Comparison of ENCODE assay signal across 21 mouse cellular contexts in the genomic region with DNA sequence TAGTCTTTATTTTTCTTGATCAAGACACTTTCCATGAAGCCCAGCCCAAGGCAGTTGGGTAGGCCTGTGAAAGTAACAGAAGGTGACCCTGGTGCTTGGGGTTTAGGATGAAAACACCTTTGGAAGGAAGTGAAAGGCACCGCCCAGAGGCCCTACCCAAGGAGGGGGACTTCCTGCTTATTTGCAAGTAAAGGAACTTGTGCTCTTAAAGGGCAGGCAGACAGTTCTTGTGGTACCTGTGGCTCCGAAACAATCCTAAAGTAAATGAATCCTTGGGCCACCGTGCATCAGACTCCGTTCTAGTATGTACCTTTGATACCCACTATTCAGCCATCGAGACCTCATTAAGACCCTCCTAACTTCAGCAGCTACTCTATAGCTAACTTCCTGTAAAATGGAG. TPM values are rescaled to one million over a fixed set of nuclear protein-coding genes. Genes with fewer than 3 reads are reported as not detected.
DNase-seq lines count a peak whose midpoint lies in the region; ATAC-seq and TF ChIP-seq lines count a peak whose summit lies in the region.
"Had no signal": no experiment of that assay in that cellular context is flagged by ENCODE, and none has a peak within 500 bp of the region (broad histone marks: within the 10 kb centered on the region; RNA-seq: fewer than 3 reads in every experiment).

No protein-coding gene starts in this region.

- WGBS in liver, embryonic 16.5 days (ENCODE audit: insufficient replicate concordance), result 70% methylated on average over 5 of the region's 5 CpGs
- 84% methylated on average over 5 of the region's 5 CpGs for WGBS in liver, embryonic 11.5 days
- 87% methylated on average over 5 of the region's 5 CpGs for WGBS in stomach, postnatal 0 days
- WGBS in hindbrain, embryonic 16.5 days, result 91% methylated on average over 5 of the region's 5 CpGs
- 95% methylated on average over 5 of the region's 5 CpGs for WGBS in midbrain, embryonic 13.5 days

- ATAC-seq in liver, embryonic 16.5 days (ENCODE audit: low read depth), result no peak
- no peak for ATAC-seq in liver, embryonic 11.5 days (replicated peaks; ENCODE audit: low FRiP score)
- ATAC-seq in stomach, postnatal 0 days (ENCODE audit: low FRiP score, low TSS enrichment), result no peak
- no peak for ATAC-seq in hindbrain, embryonic 16.5 days
- ATAC-seq in midbrain, embryonic 13.5 days, result no peak
- ATAC-seq: forebrain, postnatal 0 days; Patski had no signal

- H3K4me3 ChIP-seq in liver, embryonic 16.5 days (ENCODE audit: low read depth, low read length), result no peak overlapping the region
- no peak overlapping the region for H3K4me3 ChIP-seq in liver, embryonic 11.5 days (ENCODE audit: low read depth, low read length)
- peak overlapping the region; percentile 55 to 73 (median 55) for H3K4me3 ChIP-seq in CH12.LX (replicated peaks in 1 of 3; ENCODE audit: low read depth in 2 of 3, low read length in 2 of 3, poor library complexity in 1 of 3)
- no peak overlapping the region for H3K4me3 ChIP-seq in stomach, postnatal 0 days (ENCODE audit: low read depth, low read length)
- no peak overlapping the region for H3K4me3 ChIP-seq in hindbrain, embryonic 16.5 days (ENCODE audit: low read length)
- no peak overlapping the region for H3K4me3 ChIP-seq in midbrain, embryonic 13.5 days (replicated peaks)
- H3K4me3 ChIP-seq: heart, embryonic 13.5 days; hindbrain, embryonic 15.5 days; limb, embryonic 10.5 days; neural tube, embryonic 15.5 days had no signal

- in situ Hi-C loops in CH12.LX (cut with MboI; ENCODE audit: low pct_ligation_motif_present, low pct_unique_long_range_greater_than_20kb, low sequenced_read_pairs), result loop anchor here (25.0 kb wide), 2 partner anchors 414 to 1039 kb away; no protein-coding TSS in a partner anchor

- H3K79me2 ChIP-seq in CH12.LX (replicated peaks; ENCODE audit: control insufficient read depth, extremely low read depth, insufficient read depth, poor library complexity, severe bottlenecking), result no peaks in the 10 kb centered on the region

- no peaks in the 10 kb centered on the region for H3K27me3 ChIP-seq in liver, embryonic 16.5 days (ENCODE audit: control insufficient read depth, insufficient read depth, low read depth, low read length)
- no peaks in the 10 kb centered on the region for H3K27me3 ChIP-seq in liver, embryonic 11.5 days (replicated peaks; ENCODE audit: control insufficient read depth, insufficient read depth, low read length)
- H3K27me3 ChIP-seq in CH12.LX (replicated peaks), result no peaks in the 10 kb centered on the region
- H3K27me3 ChIP-seq in stomach, postnatal 0 days (ENCODE audit: control insufficient read depth, insufficient read depth, low read length), result no peaks in the 10 kb centered on the region
- no peaks in the 10 kb centered on the region for H3K27me3 ChIP-seq in hindbrain, embryonic 16.5 days (replicated peaks; ENCODE audit: control insufficient read depth, insufficient read depth, low read length)
- peaks cover 13% of the 10 kb centered on the region; the same call in 1 of the 2 replicates for H3K27me3 ChIP-seq in midbrain, embryonic 13.5 days
- H3K27me3 ChIP-seq: heart, embryonic 13.5 days; hindbrain, embryonic 15.5 days; neural tube, embryonic 15.5 days; Patski had no signal

- peak overlapping the region; percentile 30; the same call in 1 of the 2 replicates for H3K27ac ChIP-seq in liver, embryonic 16.5 days (ENCODE audit: low read length)
- no peak overlapping the region for H3K27ac ChIP-seq in liver, embryonic 11.5 days (ENCODE audit: low read depth, low read length)
- H3K27ac ChIP-seq in CH12.LX (ENCODE audit: insufficient read depth, low read depth), result peak overlapping the region; percentile 99
- H3K27ac ChIP-seq in stomach, postnatal 0 days (replicated peaks), result no peak overlapping the region
- H3K27ac ChIP-seq in hindbrain, embryonic 16.5 days (ENCODE audit: low read depth, low read length), result no peak overlapping the region
- no peak overlapping the region for H3K27ac ChIP-seq in midbrain, embryonic 13.5 days
- H3K27ac ChIP-seq: heart, embryonic 13.5 days; hindbrain, embryonic 15.5 days; limb, embryonic 10.5 days; neural tube, embryonic 15.5 days had no signal

- TF ChIP-seq EP300 in CH12.LX (IDR thresholded peaks at IDR 0.05; ENCODE audit: low read length), result peak; percentile 84
- TF ChIP-seq EP300 in stomach, postnatal 0 days (optimal IDR thresholded peaks at IDR 0.05), result no peak

- dilution Hi-C loops in CH12.LX (cut with MboI; ENCODE audit: extremely low pct_ligation_motif_present, extremely low pct_unique_long_range_greater_than_20kb, low sequenced_read_pairs), result no loop called here

- no peak for DNase-seq in liver, embryonic 11.5 days (ENCODE audit: low spot score)
- DNase-seq in CH12.LX (ENCODE audit: extremely low read depth), result peak; percentile 64
- peak; percentile 75 for DNase-seq in induced T-regulatory cell, adult 2 months (ENCODE audit: low read depth)
- peak; percentile 18 for DNase-seq in stomach, postnatal 0 days (ENCODE audit: low spot score)
- DNase-seq in left cerebral cortex, adult 9 months (ENCODE audit: low spot score in 2 of 2), result no peak
- DNase-seq: cerebellum, adult 18-20 months; forebrain, postnatal 0 days; gastrocnemius, postnatal 25 days; kidney, postnatal 14 days; lung, embryonic 14.5 days; midbrain, embryonic 14.5 days; right cerebral cortex, adult 18-20 months had no signal

- no peak for TF ChIP-seq CTCF in CH12.LX (conservative IDR thresholded peaks at IDR 0.05 in 1 of 2, IDR thresholded peaks at IDR 0.05 in 1 of 2; ENCODE audit: low read depth in 2 of 2, low read length in 2 of 2)
- no peak for TF ChIP-seq CTCF in stomach, postnatal 0 days (IDR thresholded peaks at IDR 0.05; ENCODE audit: low read depth)

- peak; percentile 68; the same call in 1 of the 2 replicates for TF ChIP-seq POLR2A in CH12.LX (IDR thresholded peaks at IDR 0.05; ENCODE audit: low read depth, low read length)

- H3K9me3 ChIP-seq in liver, embryonic 16.5 days (replicated peaks; ENCODE audit: control insufficient read depth, low read length), result no peaks in the 10 kb centered on the region
- no peaks in the 10 kb centered on the region for H3K9me3 ChIP-seq in liver, embryonic 11.5 days (ENCODE audit: control insufficient read depth, low read length)
- no peaks in the 10 kb centered on the region for H3K9me3 ChIP-seq in CH12.LX (replicated peaks; ENCODE audit: low read length)
- H3K9me3 ChIP-seq in stomach, postnatal 0 days (ENCODE audit: control insufficient read depth, low read length), result no peaks in the 10 kb centered on the region
- H3K9me3 ChIP-seq in hindbrain, embryonic 16.5 days (ENCODE audit: control insufficient read depth, low read length), result no peaks in the 10 kb centered on the region
- no peaks in the 10 kb centered on the region for H3K9me3 ChIP-seq in midbrain, embryonic 13.5 days
- H3K9me3 ChIP-seq: heart, embryonic 13.5 days; hindbrain, embryonic 15.5 days; limb, embryonic 10.5 days; neural tube, embryonic 15.5 days had no signal

- no peak overlapping the region for H3K9ac ChIP-seq in liver, embryonic 16.5 days (ENCODE audit: low read depth, low read length)
- H3K9ac ChIP-seq in liver, embryonic 11.5 days (ENCODE audit: low read depth, low read length), result no peak overlapping the region
- H3K9ac ChIP-seq in CH12.LX (ENCODE audit: insufficient read depth, low read depth), result peak overlapping the region; percentile 98
- no peak overlapping the region for H3K9ac ChIP-seq in stomach, postnatal 0 days (ENCODE audit: low read length)
- no peak overlapping the region for H3K9ac ChIP-seq in hindbrain, embryonic 16.5 days (ENCODE audit: low read depth, low read length)
- no peak overlapping the region for H3K9ac ChIP-seq in midbrain, embryonic 13.5 days (replicated peaks)
- H3K9ac ChIP-seq: forebrain, postnatal 0 days; heart, embryonic 13.5 days; hindbrain, embryonic 15.5 days; lung, embryonic 14.5 days; neural tube, embryonic 15.5 days had no signal

- 0 out of 2 replicates have a peak overlapping the region, but pooled peaks have one; percentile 9 for H3K4me2 ChIP-seq in liver, embryonic 16.5 days (ENCODE audit: low read depth, low read length)
- H3K4me2 ChIP-seq in liver, embryonic 11.5 days, result no peak overlapping the region
- peak overlapping the region; percentile 93 for H3K4me2 ChIP-seq in CH12.LX (ENCODE audit: insufficient read depth, low read depth, poor library complexity, severe bottlenecking)
- no peak overlapping the region for H3K4me2 ChIP-seq in stomach, postnatal 0 days (replicated peaks; ENCODE audit: low read depth)
- no peak overlapping the region for H3K4me2 ChIP-seq in hindbrain, embryonic 16.5 days (ENCODE audit: low read length)
- H3K4me2 ChIP-seq in midbrain, embryonic 13.5 days (replicated peaks), result no peak overlapping the region
- H3K4me2 ChIP-seq: heart, embryonic 13.5 days; hindbrain, embryonic 15.5 days; lung, embryonic 14.5 days; neural tube, embryonic 15.5 days had no signal

- no peaks in the 10 kb centered on the region for H3K4me1 ChIP-seq in liver, embryonic 16.5 days (ENCODE audit: control insufficient read depth, low read depth, low read length)
- H3K4me1 ChIP-seq in liver, embryonic 11.5 days (replicated peaks; ENCODE audit: control insufficient read depth, insufficient read depth, low read length), result no peaks in the 10 kb centered on the region
- H3K4me1 ChIP-seq in CH12.LX (ENCODE audit: control insufficient read depth in 1 of 2, insufficient read depth in 2 of 2), result peaks cover 9 to 24% of the 10 kb centered on the region in 2 experiments
- no peaks in the 10 kb centered on the region for H3K4me1 ChIP-seq in stomach, postnatal 0 days (replicated peaks; ENCODE audit: control insufficient read depth, insufficient read depth)
- H3K4me1 ChIP-seq in hindbrain, embryonic 16.5 days (ENCODE audit: control insufficient read depth, insufficient read depth, low read depth, low read length), result no peaks in the 10 kb centered on the region
- 0 out of 2 replicates have a peak, but pooled peaks cover 5% of the 10 kb centered on the region for H3K4me1 ChIP-seq in midbrain, embryonic 13.5 days (replicated peaks)
- H3K4me1 ChIP-seq: heart, embryonic 13.5 days; hindbrain, embryonic 15.5 days; limb, embryonic 10.5 days; neural tube, embryonic 15.5 days had no signal

- TF ChIP-seq RAD21 in CH12.LX (IDR thresholded peaks at IDR 0.05; ENCODE audit: low read depth, low read length), result no peak

- H3K36me3 ChIP-seq in liver, embryonic 16.5 days (ENCODE audit: control insufficient read depth, insufficient read depth), result no peaks in the 10 kb centered on the region
- H3K36me3 ChIP-seq in liver, embryonic 11.5 days (ENCODE audit: control insufficient read depth, insufficient read depth, low read length), result no peaks in the 10 kb centered on the region
- no peaks in the 10 kb centered on the region for H3K36me3 ChIP-seq in CH12.LX (replicated peaks in 1 of 2; ENCODE audit: control insufficient read depth in 1 of 2, insufficient read depth in 1 of 2, low read length in 1 of 2)
- no peaks in the 10 kb centered on the region for H3K36me3 ChIP-seq in stomach, postnatal 0 days (ENCODE audit: control insufficient read depth, insufficient read depth, low read length)
- no peaks in the 10 kb centered on the region for H3K36me3 ChIP-seq in hindbrain, embryonic 16.5 days (ENCODE audit: control insufficient read depth, insufficient read depth, low read length)
- no peaks in the 10 kb centered on the region for H3K36me3 ChIP-seq in midbrain, embryonic 13.5 days
- H3K36me3 ChIP-seq: heart, embryonic 13.5 days; hindbrain, embryonic 15.5 days; limb, embryonic 10.5 days; neural tube, embryonic 15.5 days had no signal

RNA-seq across cellular contexts. Expression of a gene that starts 17.5 kb away (rescaled TPM):
- polyA plus RNA-seq in liver, embryonic 16.5 days (2015; fragmentation: Nextera tagmentation; extraction: Ambion mirVana), result 1,121 and 1,210 TPM in 2 replicates
- polyA plus RNA-seq in liver, embryonic 11.5 days (2014; fragmentation: Nextera tagmentation; extraction: Ambion mirVana), result 1,729 and 1,856 TPM in 2 replicates
- total RNA-seq in CH12.LX (2012; rRNA removed) (2,307 and 2,940 TPM in 2 replicates), CH12.LX (2014; rRNA removed) (6,726 and 7,895 TPM in 2 replicates)
- polyA plus RNA-seq in CH12.LX (2012; ENCODE audit: insufficient read length, low read depth), result 1,685 and 1,828 TPM in 2 replicates
- polyA plus RNA-seq in stomach, postnatal 0 days (2015; fragmentation: Nextera tagmentation; extraction: Ambion mirVana), result 6,456 and 7,015 TPM in 2 replicates
- 4,367 and 4,892 TPM in 2 replicates for polyA plus RNA-seq in hindbrain, embryonic 16.5 days (2015; fragmentation: Nextera tagmentation; extraction: Ambion mirVana)
- 6,172 and 6,685 TPM in 2 replicates for polyA plus RNA-seq in midbrain, embryonic 13.5 days (2015; fragmentation: Nextera tagmentation; extraction: Ambion mirVana)

RNA-seq across cellular contexts. Expression of a gene that starts 37.6 kb away (rescaled TPM):
- polyA plus RNA-seq in liver, embryonic 16.5 days (2015; fragmentation: Nextera tagmentation; extraction: Ambion mirVana), result 0.97 and 1.3 TPM in 2 replicates
- 0.63 and 0.84 TPM in 2 replicates for polyA plus RNA-seq in liver, embryonic 11.5 days (2014; fragmentation: Nextera tagmentation; extraction: Ambion mirVana)
- total RNA-seq in CH12.LX (2012; rRNA removed) (not detected in 2 replicates), CH12.LX (2014; rRNA removed) (not detected in 2 replicates)
- not detected in 2 replicates for polyA plus RNA-seq in CH12.LX (2012; ENCODE audit: insufficient read length, low read depth)
- polyA plus RNA-seq in stomach, postnatal 0 days (2015; fragmentation: Nextera tagmentation; extraction: Ambion mirVana), result 0.24 and 0.58 TPM in 2 replicates
- 0.14 and 0.18 TPM in 2 replicates for polyA plus RNA-seq in hindbrain, embryonic 16.5 days (2015; fragmentation: Nextera tagmentation; extraction: Ambion mirVana)
- 0.04 TPM in 1 of 2 replicates, not detected in the other for polyA plus RNA-seq in midbrain, embryonic 13.5 days (2015; fragmentation: Nextera tagmentation; extraction: Ambion mirVana)
- total RNA-seq: layer of hippocampus, postnatal 10 days had no signal
- polyA plus RNA-seq: forebrain, postnatal 0 days; limb, embryonic 10.5 days; neural tube, embryonic 15.5 days; Patski had no signal

Comparison
In these comparisons a context has a peak if more than half of its experiments do, and no peak if none do; other contexts are left out.
1. H3K27ac ChIP-seq: peak in liver, embryonic 16.5 days (single experiment) and CH12.LX (single experiment); none in liver, embryonic 11.5 days (single experiment), stomach, postnatal 0 days (single experiment), hindbrain, embryonic 16.5 days (single experiment) and midbrain, embryonic 13.5 days (single experiment).
2. H3K4me2 ChIP-seq: peak in liver, embryonic 16.5 days (single experiment) and CH12.LX (single experiment); none in liver, embryonic 11.5 days (single experiment), stomach, postnatal 0 days (single experiment), hindbrain, embryonic 16.5 days (single experiment) and midbrain, embryonic 13.5 days (single experiment).
3. H3K4me3 ChIP-seq: peak in CH12.LX (3 of 3); none in liver, embryonic 16.5 days (single experiment), liver, embryonic 11.5 days (single experiment), stomach, postnatal 0 days (single experiment), hindbrain, embryonic 16.5 days (single experiment) and midbrain, embryonic 13.5 days (single experiment).
4. DNase-seq: peak in CH12.LX (single experiment), induced T-regulatory cell, adult 2 months (single experiment) and stomach, postnatal 0 days (single experiment); none in liver, embryonic 11.5 days (single experiment) and left cerebral cortex, adult 9 months (0 of 2).